ENCODE assay signal across 12 mouse cellular contexts in genomic region chr1:39386456-39386855, GRCm38 (mm10).
"Had no signal": no experiment of that assay in that cellular context is flagged by ENCODE, and none has a peak within 500 bp of the region (broad histone marks: within the 10 kb centered on the region; RNA-seq: fewer than 3 reads in every experiment).

No protein-coding gene starts in this region.

- DNase-seq: lung, adult 18-20 months; lung, embryonic 14.5 days; lung, postnatal 10 days; lung, postnatal 4 days; retina, postnatal 1 day; right cerebral cortex, adult 18-20 months; right cerebral cortex, postnatal 25 days; right cerebral cortex, postnatal 4 days; spleen, adult 18-20 months; thymus, adult 18-20 months; thymus, postnatal 14 days; thymus, postnatal 36 days had no signal
